Mouse (Mus musculus): ENCODE measurements around the gene Kansl3. TPM values are rescaled to one million over a fixed set of nuclear protein-coding genes. Genes with fewer than 3 reads are reported as not detected.

Gene Kansl3
- polyA plus RNA-seq, 1 experiment from 2014 or later = 53.4 TPM

DNA sequence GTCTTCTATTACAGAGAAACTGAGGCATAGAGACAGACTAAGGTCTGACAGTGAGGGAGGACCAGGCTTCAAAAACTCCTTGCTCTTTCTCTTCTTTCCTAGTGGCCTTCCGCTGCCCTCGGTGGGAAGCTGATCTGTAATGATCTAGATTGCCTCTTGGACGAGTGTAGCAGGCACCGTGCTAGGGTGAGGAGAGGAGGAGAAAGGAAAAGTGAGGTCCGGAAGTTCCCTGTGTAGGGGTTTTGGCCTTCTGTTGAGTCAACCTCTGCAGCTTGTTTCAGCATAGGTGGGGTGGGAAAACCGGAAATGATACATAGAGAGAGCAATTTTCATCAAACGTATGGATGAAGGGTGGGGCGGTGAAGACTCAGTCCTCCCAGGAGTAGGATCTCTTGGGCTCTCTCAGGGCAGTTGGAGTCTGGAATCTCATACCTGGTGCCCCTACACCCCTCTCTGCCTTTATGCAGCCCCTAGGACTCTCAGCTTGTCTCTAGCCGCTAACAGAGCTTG lies 60.0 kb downstream of the Kansl3 start:
- Histone ChIP-seq H3K4me3 (0 out of 2 replicates have a peak overlapping the region, but pooled peaks have one; percentile 68), H3K27ac (peak overlapping the region; percentile 30)
- WGBS = 60% methylated on average over 9 of the region's 9 CpGs

DNA sequence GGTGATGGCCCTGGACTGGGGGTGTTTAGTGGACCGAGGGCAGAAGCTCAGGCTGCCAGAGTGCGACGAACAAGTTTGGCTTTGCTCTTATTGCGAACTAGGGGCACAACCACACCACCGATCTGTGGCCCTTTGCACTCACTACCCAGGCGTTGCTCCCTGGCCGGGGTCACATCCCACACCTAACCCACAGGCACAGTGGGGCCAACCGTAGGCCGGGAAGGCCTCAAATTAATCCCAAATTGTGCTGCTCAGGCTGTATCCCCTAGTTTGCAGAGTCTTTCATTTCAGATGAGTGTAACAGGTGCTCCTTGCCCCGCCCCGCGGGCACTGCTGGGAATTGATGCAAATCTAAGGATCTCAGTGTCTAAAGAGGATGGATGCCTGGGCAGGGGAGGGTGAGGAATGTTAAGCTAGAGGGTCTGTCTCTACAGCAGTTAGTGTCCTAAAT lies 60.5 kb downstream of the Kansl3 start:
- H3K27ac ChIP-seq = no peak overlapping the region
- 8% methylated on average over 12 of the region's 12 CpGs for WGBS
- H3K36me3 ChIP-seq = no peaks in the 10 kb centered on the region
- H3K27me3 ChIP-seq (ENCODE audit: low read depth, poor library complexity, severe bottlenecking) = peaks cover 35% of the 10 kb centered on the region
- peak overlapping the region; percentile 68 for H3K4me3 ChIP-seq
- H3K4me1 ChIP-seq = peaks cover 18% of the 10 kb centered on the region
- H3K9me3 ChIP-seq (replicated peaks) = no peaks in the 10 kb centered on the region
- peak; percentile 49 for DNase-seq (ENCODE audit: low spot score)

More for the DNA sequence above, 60.0 kb downstream of the Kansl3 start:
- Histone ChIP-seq H3K27me3 (ENCODE audit: low read depth, poor library complexity, severe bottlenecking) (peaks cover 30% of the 10 kb centered on the region), H3K9me3 (replicated peaks) (no peaks in the 10 kb centered on the region), H3K36me3 (no peaks in the 10 kb centered on the region), H3K4me1 (peaks cover 17% of the 10 kb centered on the region)
- no peak for DNase-seq (ENCODE audit: low spot score)

DNA sequence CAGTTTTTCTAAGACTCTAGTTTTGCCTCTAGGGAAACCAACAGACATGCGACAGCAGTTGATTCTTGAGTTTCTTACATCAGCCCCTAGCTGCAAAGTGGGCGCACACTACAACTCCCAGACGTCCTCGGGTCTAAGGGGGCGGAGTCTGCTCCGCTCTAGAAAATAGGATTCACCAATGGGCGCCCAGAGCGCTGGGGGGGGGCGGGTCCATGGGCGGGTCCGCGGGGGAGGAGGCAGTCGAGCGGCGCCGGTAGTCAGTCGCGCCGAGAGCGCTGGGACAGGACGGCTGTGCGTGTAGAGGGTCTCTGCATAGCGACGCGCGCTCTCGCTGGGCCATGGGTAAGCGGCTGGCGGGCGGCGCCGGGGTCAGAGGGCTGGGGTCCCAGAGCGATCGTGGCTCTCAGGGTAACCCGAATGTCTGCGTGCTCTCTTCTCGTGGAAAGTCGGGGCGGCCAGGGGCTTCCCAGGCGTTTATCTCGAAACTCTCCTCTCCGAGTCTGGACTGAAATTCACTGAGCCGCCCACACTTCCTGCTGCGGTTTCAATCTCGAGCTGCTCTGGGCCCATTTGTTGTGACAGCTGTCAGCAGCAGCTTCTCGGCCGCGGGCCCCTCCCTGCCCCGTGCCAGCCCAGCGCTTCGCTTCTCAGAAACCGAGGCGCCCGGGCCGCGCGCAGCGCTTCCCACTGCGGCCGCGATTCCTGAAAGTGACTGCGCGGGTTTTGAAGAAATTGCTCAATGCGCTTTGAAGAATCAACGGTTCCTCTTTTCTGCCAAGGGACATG lies 61.3 kb downstream of the Kansl3 start, which contains the start of gene Arid5a:
Arid5a (plus strand) TSS at position 239 of the 786 bp plus-strand sequence.
- Histone ChIP-seq H3K36me3 (no peaks in the 10 kb centered on the region), H3K4me3 (peak within 1 kb of the TSS; percentile 68), H3K4me1 (peaks cover 24% of the 10 kb centered on the region), H3K9me3 (replicated peaks) (no peaks in the 10 kb centered on the region), H3K27me3 (ENCODE audit: low read depth, poor library complexity, severe bottlenecking) (peaks cover 43% of the 10 kb centered on the region), H3K27ac (peak within 1 kb of the TSS; percentile 42; the same call in 1 of the 2 replicates)
- DNase-seq (ENCODE audit: low spot score) = peak; percentile 96
- 2% methylated on average over 65 of the region's 65 CpGs for WGBS

DNA sequence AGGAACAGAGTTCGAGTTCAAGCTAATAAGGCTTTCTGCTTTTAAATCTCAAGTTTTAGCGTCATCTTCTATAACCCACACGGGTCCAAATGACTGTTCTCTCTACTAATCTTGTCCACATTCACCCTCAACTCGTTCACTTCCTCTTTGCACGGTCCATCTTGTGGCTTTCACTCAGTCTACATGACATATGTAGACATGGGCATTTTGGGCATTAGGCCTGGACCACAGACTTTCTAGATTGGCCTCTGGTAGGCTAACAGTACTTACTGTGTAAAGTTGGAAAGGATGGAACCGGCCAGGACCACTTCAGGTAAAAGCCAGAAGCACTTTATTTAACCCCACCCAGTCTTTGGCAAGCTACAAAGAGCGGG lies 61.9 kb downstream of the Kansl3 start:
- Histone ChIP-seq H3K27ac (no peak overlapping the region), H3K27me3 (ENCODE audit: low read depth, poor library complexity, severe bottlenecking) (peaks cover 49% of the 10 kb centered on the region), H3K4me3 (no peak overlapping the region; the same call in 1 of the 2 replicates), H3K9me3 (replicated peaks) (no peaks in the 10 kb centered on the region), H3K36me3 (no peaks in the 10 kb centered on the region), H3K4me1 (peaks cover 24% of the 10 kb centered on the region)
- 73% methylated on average over 7 of the region's 7 CpGs for WGBS
- DNase-seq (ENCODE audit: low spot score) = no peak

DNA sequence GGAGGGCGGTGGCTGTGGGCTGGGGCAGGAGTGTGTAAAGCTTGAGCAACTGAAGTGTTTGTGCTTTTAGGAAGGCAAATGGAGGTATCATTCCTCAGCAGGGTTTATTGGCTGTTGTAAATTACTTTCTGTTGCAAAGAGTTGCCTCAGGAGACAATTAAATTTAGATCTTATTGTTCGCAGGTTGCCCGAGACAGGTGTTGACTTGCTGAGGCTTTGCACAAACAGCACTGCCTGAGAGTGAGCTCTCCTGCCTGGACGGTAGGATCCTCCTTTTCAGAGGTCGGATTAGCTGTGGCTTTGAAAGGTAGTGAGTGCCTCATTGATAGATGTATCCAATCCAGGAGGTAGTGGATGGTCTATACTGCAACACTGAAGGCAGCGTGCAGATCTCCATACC lies 62.9 kb downstream of the Kansl3 start:
- Histone ChIP-seq H3K4me1 (peaks cover 24% of the 10 kb centered on the region), H3K27me3 (ENCODE audit: low read depth, poor library complexity, severe bottlenecking) (peaks cover 59% of the 10 kb centered on the region), H3K4me3 (no peak overlapping the region), H3K27ac (no peak overlapping the region), H3K9me3 (replicated peaks) (no peaks in the 10 kb centered on the region), H3K36me3 (no peaks in the 10 kb centered on the region)
- whole genome bisulfite sequencing = 71% methylated on average over 6 of the region's 6 CpGs
- DNase-seq (ENCODE audit: low spot score) = no peak

DNA sequence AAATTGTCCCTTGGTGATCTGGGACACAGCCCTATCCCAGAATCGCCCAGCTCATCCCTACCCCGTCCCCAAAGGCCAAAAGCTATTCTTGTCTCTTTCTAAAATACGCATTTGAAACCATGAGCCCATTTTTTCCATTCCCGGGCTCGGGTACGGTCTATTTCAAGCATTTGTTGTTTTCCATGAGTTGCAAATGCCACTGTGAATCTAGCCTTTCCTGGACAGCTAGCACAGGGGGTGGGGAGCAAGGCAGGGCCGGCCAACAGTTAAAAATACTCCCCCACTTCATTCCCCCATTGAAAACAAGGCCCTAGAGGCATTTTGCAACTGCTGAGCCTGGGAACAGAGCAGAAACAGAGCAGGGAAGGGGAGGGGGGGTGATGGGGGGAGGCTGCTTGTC lies 64.2 kb downstream of the Kansl3 start:
- Histone ChIP-seq H3K4me3 (no peak overlapping the region), H3K27ac (no peak overlapping the region), H3K4me1 (peaks cover 23% of the 10 kb centered on the region), H3K9me3 (replicated peaks) (no peaks in the 10 kb centered on the region), H3K27me3 (ENCODE audit: low read depth, poor library complexity, severe bottlenecking) (peaks cover 67% of the 10 kb centered on the region), H3K36me3 (no peaks in the 10 kb centered on the region)
- no peak for DNase-seq (ENCODE audit: low spot score)
- 72% methylated on average over 7 of the region's 7 CpGs for WGBS

DNA sequence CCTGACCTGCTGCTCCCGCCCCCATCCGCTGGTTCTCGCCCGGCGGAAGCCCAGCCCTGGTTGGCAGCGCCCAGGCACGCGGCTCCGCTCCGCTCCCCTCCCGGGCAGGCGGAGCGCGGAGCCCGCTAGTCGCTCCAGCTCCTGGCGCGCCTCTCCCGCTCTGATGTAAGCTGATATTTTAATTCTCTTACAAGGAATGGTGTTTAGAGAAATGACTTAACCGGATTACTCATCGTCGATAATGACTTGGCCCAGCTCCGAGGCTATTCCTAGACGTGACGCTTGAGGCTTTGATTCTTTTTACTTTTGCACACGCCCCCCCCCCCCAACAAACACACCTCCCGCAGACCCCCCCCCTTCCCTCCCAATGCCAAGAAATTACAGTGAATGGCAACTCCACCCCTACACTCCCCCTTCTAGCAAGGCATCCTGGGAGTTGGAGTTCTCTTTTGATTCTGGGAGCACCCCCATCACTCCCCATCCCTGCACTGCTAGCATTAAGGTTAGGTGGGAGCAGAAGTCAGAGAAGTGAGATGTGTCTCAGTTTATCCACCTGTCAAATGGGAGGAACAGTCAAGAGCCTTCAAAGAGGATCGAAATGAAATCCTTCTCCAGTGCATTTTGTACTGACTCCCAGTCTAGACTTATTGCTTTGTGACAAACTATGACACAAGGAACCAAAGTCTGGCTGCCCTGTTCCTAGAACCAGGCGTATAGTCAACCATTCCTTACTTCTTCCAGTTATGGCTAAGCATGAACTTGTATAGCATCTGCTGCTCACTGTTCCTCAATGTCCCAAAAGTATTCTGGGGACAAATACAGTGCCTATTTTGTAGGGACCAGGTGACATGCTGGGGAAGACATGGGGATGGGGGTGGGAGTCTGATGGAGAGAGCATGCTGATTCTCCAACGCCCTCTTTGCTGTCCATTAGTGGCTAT lies 65.3 kb downstream of the Kansl3 start:
- Histone ChIP-seq H3K9me3 (replicated peaks) (no peaks in the 10 kb centered on the region), H3K4me1 (peaks cover 12% of the 10 kb centered on the region), H3K27me3 (ENCODE audit: low read depth, poor library complexity, severe bottlenecking) (peaks cover 66% of the 10 kb centered on the region), H3K36me3 (no peaks in the 10 kb centered on the region), H3K4me3 (peak overlapping the region; percentile 50), H3K27ac (no peak overlapping the region)
- 10% methylated on average over 30 of the region's 30 CpGs for WGBS
- DNase-seq (ENCODE audit: low spot score) = peak; percentile 51

DNA sequence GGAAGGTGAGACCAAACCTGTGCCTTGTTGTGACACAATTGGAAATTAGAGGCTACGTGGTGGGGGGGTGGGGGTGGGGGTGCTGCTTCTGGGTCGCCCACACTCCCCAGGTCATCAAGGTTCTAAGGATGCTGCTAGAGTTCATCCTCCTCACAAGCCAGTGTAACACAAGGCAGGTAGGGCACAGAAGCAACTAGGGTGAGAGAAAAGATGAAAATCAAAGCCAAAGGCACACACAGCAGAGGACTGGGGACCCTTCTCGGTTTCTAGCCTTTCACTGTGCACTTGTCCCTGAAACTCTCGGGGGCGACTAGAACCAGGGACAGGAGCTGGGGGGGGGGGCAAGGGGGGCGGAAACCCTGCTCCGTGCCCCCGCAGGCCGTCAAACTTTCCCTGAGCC lies 66.0 kb downstream of the Kansl3 start:
- Histone ChIP-seq H3K9me3 (replicated peaks) (no peaks in the 10 kb centered on the region), H3K36me3 (no peaks in the 10 kb centered on the region), H3K27me3 (ENCODE audit: low read depth, poor library complexity, severe bottlenecking) (peaks cover 68% of the 10 kb centered on the region), H3K4me1 (peaks cover 7% of the 10 kb centered on the region), H3K4me3 (peak overlapping the region; percentile 50), H3K27ac (no peak overlapping the region)
- 18% methylated on average over 9 of the region's 9 CpGs for WGBS
- DNase-seq (ENCODE audit: low spot score) = no peak

DNA sequence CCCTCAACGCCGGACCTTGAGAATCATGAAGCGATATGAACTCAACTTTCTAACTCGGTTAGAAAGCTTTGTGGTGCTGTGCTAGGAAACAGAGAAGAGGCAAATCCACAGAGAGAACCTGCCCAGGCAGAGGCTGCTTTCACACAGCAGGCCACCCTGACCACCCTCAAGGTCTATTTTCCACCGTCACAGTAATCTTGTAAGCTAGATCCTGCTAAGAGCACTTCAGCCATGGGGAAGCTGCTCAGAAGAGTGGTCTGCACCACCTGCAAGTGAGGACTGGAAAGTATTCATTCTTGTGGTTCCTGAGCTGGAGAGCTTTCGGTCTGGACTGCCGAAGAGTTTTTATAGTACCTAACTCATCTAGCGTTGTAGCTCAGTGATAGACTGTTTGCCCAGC lies 66.7 kb downstream of the Kansl3 start:
- H3K4me1 ChIP-seq = peaks cover 7% of the 10 kb centered on the region
- WGBS = 83% methylated on average over 8 of the region's 8 CpGs
- no peak for DNase-seq (ENCODE audit: low spot score)
- H3K36me3 ChIP-seq = no peaks in the 10 kb centered on the region
- H3K4me3 ChIP-seq = no peak overlapping the region
- no peak overlapping the region for H3K27ac ChIP-seq
- H3K9me3 ChIP-seq (replicated peaks) = no peaks in the 10 kb centered on the region
- peaks cover 75% of the 10 kb centered on the region for H3K27me3 ChIP-seq (ENCODE audit: low read depth, poor library complexity, severe bottlenecking)

DNA sequence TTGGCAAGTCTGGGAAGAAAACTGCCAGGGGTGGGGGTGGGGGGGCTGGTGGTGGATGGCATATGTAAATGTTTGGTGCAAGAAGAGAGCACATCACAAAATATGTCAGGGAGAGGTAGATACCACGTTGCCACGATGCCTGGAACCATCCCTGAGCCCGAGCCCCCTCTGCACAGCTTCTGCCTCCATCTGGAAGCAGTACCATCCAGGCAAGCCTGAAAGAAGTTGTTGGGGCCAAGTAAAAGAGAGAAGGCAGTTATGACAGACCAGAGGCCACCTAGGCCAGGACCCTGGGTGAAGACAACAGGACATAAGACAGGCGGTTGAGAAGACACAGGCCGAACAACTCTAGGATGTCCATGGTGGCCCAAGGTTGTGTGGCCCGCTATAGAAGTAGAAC lies 68.5 kb downstream of the Kansl3 start:
- DNase-seq (ENCODE audit: low spot score) = no peak
- Histone ChIP-seq H3K27ac (no peak overlapping the region), H3K27me3 (ENCODE audit: low read depth, poor library complexity, severe bottlenecking) (peaks cover 76% of the 10 kb centered on the region), H3K36me3 (no peaks in the 10 kb centered on the region), H3K4me1 (peaks cover 7% of the 10 kb centered on the region), H3K9me3 (replicated peaks) (no peaks in the 10 kb centered on the region), H3K4me3 (no peak overlapping the region)
- WGBS = 87% methylated on average over 6 of the region's 6 CpGs

DNA sequence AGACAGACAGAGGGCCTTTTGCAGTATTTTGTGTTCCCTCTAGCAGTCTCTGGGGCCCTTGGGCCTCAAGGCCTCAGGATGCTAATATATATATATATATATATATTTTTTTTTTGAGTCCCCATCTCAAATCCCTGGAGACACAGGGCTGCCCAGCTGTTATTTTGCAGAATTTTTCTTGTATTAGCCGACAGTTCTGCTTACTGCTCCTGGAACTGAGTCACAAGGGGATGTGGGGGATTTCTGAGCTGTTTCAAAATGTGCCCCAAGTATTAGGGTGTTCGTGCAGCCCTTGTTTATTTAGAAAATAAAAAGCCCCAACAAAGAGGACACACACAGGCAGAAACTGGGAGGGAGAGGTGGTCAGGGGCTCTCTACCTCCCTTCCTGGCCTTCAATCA lies 69.3 kb downstream of the Kansl3 start:
- Histone ChIP-seq H3K9me3 (replicated peaks) (no peaks in the 10 kb centered on the region), H3K27ac (no peak overlapping the region), H3K4me1 (peaks cover 7% of the 10 kb centered on the region), H3K4me3 (no peak overlapping the region), H3K27me3 (ENCODE audit: low read depth, poor library complexity, severe bottlenecking) (peaks cover 73% of the 10 kb centered on the region), H3K36me3 (no peaks in the 10 kb centered on the region)
- DNase-seq (ENCODE audit: low spot score) = no peak
- WGBS = 75% methylated on average over 2 of the region's 2 CpGs

DNA sequence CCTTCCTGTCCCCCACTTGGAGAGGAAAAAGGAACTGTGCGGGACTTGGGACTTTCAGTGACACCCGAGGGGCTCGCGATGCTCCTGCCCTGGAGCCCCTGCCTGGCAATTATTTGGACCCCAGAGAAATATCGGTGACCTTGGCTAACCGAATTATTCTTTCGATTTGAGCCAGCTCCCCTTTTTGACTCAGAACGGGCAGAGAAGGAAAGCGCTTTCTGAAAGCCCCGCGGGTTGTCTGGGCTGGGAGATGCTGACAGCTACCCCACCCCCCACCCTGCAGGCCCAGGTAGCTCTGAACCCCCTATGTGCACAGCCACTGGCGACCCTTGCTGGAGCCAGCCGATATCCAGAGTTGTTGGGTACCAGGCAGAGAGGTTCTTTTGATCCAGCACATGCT lies 69.9 kb downstream of the Kansl3 start:
- H3K27ac ChIP-seq = no peak overlapping the region
- 31% methylated on average over 13 of the region's 13 CpGs for WGBS
- peaks cover 68% of the 10 kb centered on the region for H3K27me3 ChIP-seq (ENCODE audit: low read depth, poor library complexity, severe bottlenecking)
- no peak for DNase-seq (ENCODE audit: low spot score)
- no peaks in the 10 kb centered on the region for H3K36me3 ChIP-seq
- H3K4me1 ChIP-seq = peaks cover 7% of the 10 kb centered on the region
- no peak overlapping the region for H3K4me3 ChIP-seq
- no peaks in the 10 kb centered on the region for H3K9me3 ChIP-seq (replicated peaks)

DNA sequence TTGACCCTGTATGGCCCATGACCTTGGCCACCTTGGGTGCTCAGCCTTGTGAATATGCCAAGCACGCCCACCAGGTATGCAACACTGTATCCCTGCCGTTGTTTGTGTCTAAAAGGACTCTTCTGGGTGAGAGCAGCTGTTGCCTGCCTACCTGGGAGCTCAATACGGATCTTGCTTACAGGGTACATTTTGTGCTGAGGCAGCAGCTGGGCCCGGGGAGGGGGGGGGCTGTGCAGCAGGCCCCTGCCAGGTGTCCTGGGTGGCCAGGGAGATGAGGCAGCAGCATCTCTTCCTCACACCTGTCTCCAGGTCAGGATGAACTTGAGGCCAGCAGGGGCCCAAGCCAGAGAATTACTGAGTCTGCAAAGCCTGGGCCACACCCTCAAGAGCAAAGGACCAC lies 70.9 kb downstream of the Kansl3 start:
- DNase-seq (ENCODE audit: low spot score) = no peak
- Histone ChIP-seq H3K27ac (no peak overlapping the region), H3K4me1 (peaks cover 3% of the 10 kb centered on the region), H3K4me3 (no peak overlapping the region), H3K9me3 (replicated peaks) (no peaks in the 10 kb centered on the region), H3K36me3 (no peaks in the 10 kb centered on the region), H3K27me3 (ENCODE audit: low read depth, poor library complexity, severe bottlenecking) (peaks cover 58% of the 10 kb centered on the region)
- WGBS = 77% methylated on average over 4 of the region's 4 CpGs

Measured in limb, embryonic 10.5 days (tissue).